Mouse (Mus musculus): ENCODE measurements at regions not wholly inside any gene's neighbourhood (a gene's known extent, or its start where the extent isn't known, plus 50 kb on each side); places are given as distances from the start of the nearest gene placed in this dataset.

- TF ChIP-seq HCFC1 (IDR thresholded peaks at IDR 0.05; ENCODE audit: borderline replicate concordance, insufficient read depth, low read length) (no peak), MAFK (IDR thresholded peaks at IDR 0.05; ENCODE audit: insufficient read depth, low read depth, low read length) (no peak), ZC3H11A (IDR thresholded peaks at IDR 0.05; ENCODE audit: borderline replicate concordance, low read depth, low read length) (no peak), ZNF384 (IDR thresholded peaks at IDR 0.05; ENCODE audit: low read depth, low read length) (no peak), CHD2 (IDR thresholded peaks at IDR 0.05; ENCODE audit: low read depth, low read length) (no peak)
These were observed 595.4 kb downstream of the Sema5a start for GRCm38 (mm10) chr15:32839966-32840365.

All from ES-E14 (cell line).